Mouse (Mus musculus) heart, embryonic 16.5 days (tissue): ENCODE measurements around the gene Gm10644. TPM values are rescaled to one million over a fixed set of nuclear protein-coding genes. Genes with fewer than 3 reads are reported as not detected.

ENCODE experiments used
- ATAC-seq: fragments of 200-750 bp; cut with Nextera tagmentation; replicated peaks from 2 replicates; pipeline ENCODE4 v1.8.0; 2017; ENCODE audit warnings: moderate number of reproducible peaks; ENCODE audit not compliant: insufficient read depth, low FRiP score; ENCODE audit errors: extremely low read depth
- H3K27ac ChIP-seq: fragments of 300-500 bp; sonication (generic); 2 replicates; pipeline ENCODE4 v1.5.1; 2014; ENCODE audit warnings: mild to moderate bottlenecking, low read length, control low read depth, moderate library complexity
- H3K27me3 ChIP-seq: fragments of 300-500 bp; sonication (generic); 2 replicates; pipeline ENCODE4 v1.6.1; 2014; ENCODE audit warnings: low read length, mixed read lengths; ENCODE audit not compliant: control insufficient read depth, insufficient read depth
- H3K36me3 ChIP-seq: fragments of 300-500 bp; sonication (generic); 2 replicates; pipeline ENCODE4 v1.6.1; 2014; ENCODE audit not compliant: control insufficient read depth, insufficient read depth
- H3K4me1 ChIP-seq: fragments of 300-500 bp; sonication (generic); 2 replicates; pipeline ENCODE4 v1.6.1; 2014; ENCODE audit warnings: low read length, mixed read lengths; ENCODE audit not compliant: control insufficient read depth, insufficient read depth
- H3K4me2 ChIP-seq: fragments of 300-500 bp; sonication (generic); 2 replicates; pipeline ENCODE4 v1.6.1; 2014; ENCODE audit warnings: low read depth, mild to moderate bottlenecking, control low read depth, low read length
- H3K4me3 ChIP-seq: fragments of 300-500 bp; sonication (generic); 2 replicates; pipeline ENCODE4 v1.5.1; 2014; ENCODE audit warnings: mild to moderate bottlenecking, control low read depth, low read length
- H3K9ac ChIP-seq: fragments of 300-500 bp; sonication (generic); 2 replicates; pipeline ENCODE4 v1.6.1; 2014; ENCODE audit warnings: low read length, control low read depth
- H3K9me3 ChIP-seq: fragments of 300-500 bp; sonication (generic); replicated peaks from 2 replicates; pipeline ENCODE4 v1.6.1; 2016; ENCODE audit warnings: low read length; ENCODE audit not compliant: control insufficient read depth
- WGBS: fragments of 180-500 bp; shearing (Covaris S2); extraction: QIAGEN DNeasy Blood & Tissue Kit; methylation state at CpG from one replicate; pipeline ENCODE4 v1.1.7; 2014; 5-methylcytosine and 5-hydroxymethylcytosine counted together
- polyA plus RNA-seq: library from polyadenylated mRNA; unstranded; fragments of >200 nt; fragmentation: Nextera tagmentation; extraction: Ambion mirVana; gene quantifications from 2 replicates; pipeline ENCODE4 v1.2.1, GENCODE M21; 2015

Gm10644 gene
- polyA plus RNA-seq, 1 experiment from 2014 or later, result 1.2 TPM

- WGBS, result 1% methylated on average over 15 of the region's 15 CpGs
- H3K4me1 ChIP-seq, result peaks cover 13% of the 10 kb centered on the region
- H3K9me3 ChIP-seq, result no peaks in the 10 kb centered on the region
- H3K27me3 ChIP-seq, result no peaks in the 10 kb centered on the region
- H3K4me3 ChIP-seq, result peak overlapping the region; percentile 74
- H3K27ac ChIP-seq, result peak overlapping the region; percentile 18; the same call in 1 of the 2 replicates
- peak overlapping the region; percentile 69 for H3K9ac ChIP-seq
- H3K4me2 ChIP-seq, result peak overlapping the region; percentile 84
- ATAC-seq, result 0 out of 2 replicates have a peak, but pooled peaks have one; percentile 1
- H3K36me3 ChIP-seq, result no peaks in the 10 kb centered on the region
Observed at GRCm38 (mm10) chr8:83955958-83956218, 883 bp upstream of the Gm10644 start.

DNA sequence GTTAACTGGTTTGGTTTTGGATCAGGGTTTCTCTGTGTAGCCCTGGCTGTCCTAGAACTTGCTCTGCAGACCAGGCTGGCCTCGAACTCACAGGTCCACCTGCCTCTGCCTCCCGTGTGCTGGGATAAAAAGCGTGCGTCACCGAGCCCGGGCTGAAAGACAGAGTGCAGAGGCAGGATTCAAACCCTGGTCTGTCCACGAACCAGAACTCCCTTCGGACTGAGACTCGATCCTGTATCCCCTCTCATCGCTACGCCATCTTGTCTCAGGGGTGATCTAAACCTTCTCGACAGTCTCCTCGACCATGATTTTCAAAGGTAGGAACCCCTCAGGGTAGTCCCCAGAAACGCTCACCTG, 278 bp downstream of the Gm10644 start:
- Histone ChIP-seq H3K4me2 (peak overlapping the region; percentile 78), H3K9ac (peak overlapping the region; percentile 78), H3K9me3 (no peaks in the 10 kb centered on the region), H3K27ac (peak overlapping the region; percentile 31), H3K27me3 (no peaks in the 10 kb centered on the region), H3K4me1 (peaks cover 13% of the 10 kb centered on the region), H3K4me3 (peak overlapping the region; percentile 74), H3K36me3 (no peaks in the 10 kb centered on the region)
- no peak for ATAC-seq
- 1% methylated on average over 14 of the region's 14 CpGs for WGBS

DNA sequence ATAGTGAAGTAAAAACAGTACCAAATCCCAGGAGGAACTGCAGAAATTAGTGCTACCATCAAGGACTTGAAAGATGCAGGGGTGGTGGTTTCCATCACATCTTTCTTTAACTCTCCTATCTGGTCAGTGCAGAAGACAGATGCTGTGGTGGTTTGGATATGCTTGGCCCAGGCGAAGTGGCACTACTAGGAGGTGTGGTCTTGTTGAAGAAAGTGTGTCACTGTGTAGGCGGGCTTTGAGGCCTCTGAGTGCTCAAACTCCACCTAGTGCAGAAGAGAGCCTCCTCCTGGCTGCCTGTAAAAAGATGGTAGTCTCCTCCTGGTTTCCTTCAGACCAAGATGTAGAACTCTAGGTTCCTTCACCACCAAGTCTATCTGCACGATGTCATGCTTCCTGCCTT, 9.5 kb downstream of the Gm10644 start:
- no peak for ATAC-seq
- H3K36me3 ChIP-seq, result no peaks in the 10 kb centered on the region
- no peaks in the 10 kb centered on the region for H3K9me3 ChIP-seq
- no peak overlapping the region for H3K4me3 ChIP-seq
- H3K4me2 ChIP-seq, result no peak overlapping the region
- WGBS, result 52% methylated on average over 3 of the region's 3 CpGs
- no peaks in the 10 kb centered on the region for H3K27me3 ChIP-seq
- H3K4me1 ChIP-seq, result no peaks in the 10 kb centered on the region
- H3K9ac ChIP-seq, result no peak overlapping the region
- H3K27ac ChIP-seq, result no peak overlapping the region

DNA sequence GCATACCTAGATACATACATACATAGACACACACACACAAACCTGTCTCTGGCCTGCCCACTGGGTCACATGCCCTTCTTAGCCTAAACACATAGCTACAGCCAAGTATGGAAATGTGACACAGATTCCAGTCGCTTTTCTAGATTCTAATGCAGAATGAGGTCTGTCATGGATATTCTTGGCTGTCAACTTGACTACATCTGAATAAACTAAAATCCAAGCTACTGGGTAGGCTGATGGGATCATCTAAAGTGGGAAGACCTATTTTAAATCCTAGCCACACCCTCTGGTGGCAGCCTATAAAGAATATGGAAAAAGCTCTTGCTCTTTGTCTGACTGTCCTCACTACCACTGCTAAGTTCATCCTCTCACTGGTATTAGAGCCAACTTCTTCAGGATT, 12.6 kb downstream of the Gm10644 start:
- 70% methylated on average over 1 of the region's 1 CpGs for WGBS
- H3K4me1 ChIP-seq, result no peaks in the 10 kb centered on the region
- H3K4me2 ChIP-seq, result no peak overlapping the region
- ATAC-seq, result no peak
- no peaks in the 10 kb centered on the region for H3K9me3 ChIP-seq
- H3K4me3 ChIP-seq, result no peak overlapping the region
- no peak overlapping the region for H3K9ac ChIP-seq
- H3K36me3 ChIP-seq, result peaks cover 4% of the 10 kb centered on the region; the same call in 1 of the 2 replicates
- H3K27me3 ChIP-seq, result no peaks in the 10 kb centered on the region
- H3K27ac ChIP-seq, result no peak overlapping the region

DNA sequence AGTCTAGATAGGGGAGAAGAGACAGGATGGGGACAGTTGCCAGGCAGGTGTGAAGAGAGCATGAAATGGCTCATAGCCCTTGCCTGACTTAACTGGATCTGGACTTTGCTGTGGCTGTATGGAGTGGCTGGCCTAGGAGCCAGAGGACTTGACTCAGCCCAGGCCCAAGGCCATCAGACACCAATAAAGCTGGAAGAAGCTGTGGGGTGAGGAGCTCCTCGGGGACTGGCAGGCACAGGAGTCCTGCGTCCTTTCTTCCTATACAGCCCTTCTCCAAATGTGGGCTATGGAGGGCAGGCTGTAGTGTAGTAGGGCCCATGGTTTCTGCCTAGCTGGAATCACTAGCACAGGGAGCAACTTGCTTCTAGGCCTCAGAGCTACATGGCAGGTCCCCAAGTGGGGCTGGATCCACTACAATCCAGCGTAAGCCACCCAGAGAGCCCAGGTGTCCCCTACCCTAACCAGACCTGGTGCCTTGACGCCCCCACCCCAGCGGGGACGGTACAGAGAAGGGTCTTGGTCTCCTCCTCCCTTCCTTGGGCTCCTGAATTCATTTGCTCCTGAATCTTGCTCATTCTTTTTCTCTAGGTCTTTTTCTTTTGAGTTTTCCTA, 13.8 kb downstream of the Gm10644 start:
- no peaks in the 10 kb centered on the region for H3K27me3 ChIP-seq
- ATAC-seq, result no peak
- no peak overlapping the region for H3K4me2 ChIP-seq
- WGBS, result 72% methylated on average over 6 of the region's 6 CpGs
- H3K9ac ChIP-seq, result no peak overlapping the region
- peaks cover 4% of the 10 kb centered on the region; the same call in 1 of the 2 replicates for H3K36me3 ChIP-seq
- H3K27ac ChIP-seq, result no peak overlapping the region
- H3K4me3 ChIP-seq, result no peak overlapping the region
- no peaks in the 10 kb centered on the region for H3K4me1 ChIP-seq
- H3K9me3 ChIP-seq, result no peaks in the 10 kb centered on the region

DNA sequence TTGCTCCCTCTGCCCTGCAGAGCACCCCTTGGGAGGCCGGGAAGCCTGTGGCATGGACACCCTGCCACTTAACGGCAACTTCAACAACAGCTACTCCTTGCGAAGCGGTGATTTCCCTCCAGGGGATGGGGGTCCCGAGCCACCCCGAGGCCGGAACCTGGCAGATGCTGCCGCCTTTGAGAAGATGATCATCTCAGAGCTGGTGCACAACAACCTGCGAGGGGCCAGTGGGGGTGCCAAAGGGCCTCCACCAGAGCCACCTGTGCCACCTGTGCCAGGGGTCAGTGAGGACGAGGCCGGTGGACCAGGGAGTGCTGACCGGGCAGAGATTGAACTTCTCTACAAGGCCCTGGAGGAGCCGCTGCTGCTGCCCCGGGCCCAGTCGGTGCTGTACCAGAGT, 16.7 kb downstream of the Gm10644 start:
- Histone ChIP-seq H3K9ac (no peak overlapping the region), H3K4me3 (no peak overlapping the region), H3K4me2 (no peak overlapping the region), H3K9me3 (no peaks in the 10 kb centered on the region), H3K4me1 (no peaks in the 10 kb centered on the region), H3K27ac (no peak overlapping the region), H3K27me3 (no peaks in the 10 kb centered on the region), H3K36me3 (peaks cover 20% of the 10 kb centered on the region)
- WGBS, result 93% methylated on average over 15 of the region's 15 CpGs
- no peak for ATAC-seq

- Histone ChIP-seq H3K4me3 (no peak overlapping the region), H3K4me2 (no peak overlapping the region), H3K4me1 (no peaks in the 10 kb centered on the region), H3K9me3 (no peaks in the 10 kb centered on the region), H3K27ac (no peak overlapping the region), H3K27me3 (no peaks in the 10 kb centered on the region), H3K9ac (no peak overlapping the region), H3K36me3 (peaks cover 20% of the 10 kb centered on the region)
- 88% methylated on average over 7 of the region's 7 CpGs for whole genome bisulfite sequencing
- ATAC-seq, result no peak
Observed at GRCm38 (mm10) chr8:83937645-83938044, 17.4 kb downstream of the Gm10644 start.

- Histone ChIP-seq H3K9ac (no peak overlapping the region), H3K27ac (no peak overlapping the region), H3K27me3 (no peaks in the 10 kb centered on the region), H3K4me1 (no peaks in the 10 kb centered on the region), H3K36me3 (peaks cover 31% of the 10 kb centered on the region), H3K9me3 (no peaks in the 10 kb centered on the region), H3K4me2 (no peak overlapping the region), H3K4me3 (no peak overlapping the region)
- ATAC-seq, result no peak
- WGBS, result 88% methylated on average over 8 of the region's 8 CpGs
Observed at GRCm38 (mm10) chr8:83935435-83935834, 19.6 kb downstream of the Gm10644 start.

GRCm38 (mm10) chr8:83934994-83935393, 20.0 kb downstream of the Gm10644 start:
- ATAC-seq, result no peak
- Histone ChIP-seq H3K4me3 (no peak overlapping the region), H3K9me3 (no peaks in the 10 kb centered on the region), H3K27me3 (no peaks in the 10 kb centered on the region), H3K4me1 (no peaks in the 10 kb centered on the region), H3K36me3 (peaks cover 32% of the 10 kb centered on the region), H3K9ac (no peak overlapping the region), H3K4me2 (no peak overlapping the region), H3K27ac (no peak overlapping the region)
- 83% methylated on average over 2 of the region's 2 CpGs for WGBS
